Mouse (Mus musculus) G1E (cell line): ENCODE data around the gene Ncor2.

ENCODE experiments used
- CTCF ChIP-seq: IDR thresholded peaks from 2 replicates; pipeline ENCODE4 v1.5.1; 2012; ENCODE audit warnings: low read depth, low read length, inconsistent platforms, mixed read lengths
- GATA1 ChIP-seq: IDR thresholded peaks from 2 replicates; pipeline ENCODE4 v1.6.1; 2012; ENCODE audit warnings: borderline replicate concordance, low read length, inconsistent platforms, mixed read lengths
- GATA2 ChIP-seq: IDR thresholded peaks from 2 replicates; pipeline ENCODE4 v1.6.1; 2012; ENCODE audit warnings: low read depth, low read length, inconsistent platforms, borderline replicate concordance
- TAL1 ChIP-seq: conservative IDR thresholded peaks from 2 replicates; pipeline ENCODE4 v1.6.1; 2012; ENCODE audit warnings: low read depth, low read length, inconsistent platforms, mixed read lengths

GRCm38 (mm10) chr5:125183321-125184003 lies 4.4 kb upstream of the Ncor2 start:
- TF ChIP-seq CTCF, result no peak
- no peak for TF ChIP-seq TAL1
- TF ChIP-seq GATA1, result no peak
- TF ChIP-seq GATA2, result no peak
